In the genomic region with DNA sequence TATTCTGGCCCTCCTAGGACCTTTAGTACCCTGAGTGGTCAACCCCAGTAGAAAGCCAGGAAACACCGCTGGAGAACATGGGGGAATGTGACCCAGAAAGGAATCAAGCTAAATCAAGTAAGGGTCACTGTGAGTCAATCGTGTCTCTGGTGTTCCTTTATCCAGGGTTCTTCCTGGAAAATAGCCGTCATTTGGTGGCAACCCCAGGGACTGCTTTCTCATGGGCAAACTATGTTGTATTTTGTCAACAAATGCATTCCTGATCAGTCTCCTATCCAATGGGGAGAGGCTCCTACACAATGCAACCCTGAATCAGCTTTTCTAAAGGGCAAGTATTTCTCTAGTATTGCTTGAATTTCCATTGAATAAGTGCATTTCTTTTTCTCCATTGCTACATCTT, we compare ENCODE assay signal across 3 mouse cellular contexts.
"Had no signal": no experiment of that assay in that cellular context is flagged by ENCODE, and none has a peak within 500 bp of the region (broad histone marks: within the 10 kb centered on the region; RNA-seq: fewer than 3 reads in every experiment).

No protein-coding gene starts in this region.

- DNase-seq: right cerebral cortex, postnatal 14 days; thymus, adult 2 months; thymus, postnatal 25 days had no signal
